Mouse (Mus musculus) liver, embryonic 11.5 days (tissue): Measurements from ENCODE around the gene St7l. TPM values are rescaled to one million over a fixed set of nuclear protein-coding genes. Genes with fewer than 3 reads are reported as not detected.

Experiments used
- ATAC-seq: fragments of 200-750 bp; cut with Nextera tagmentation; replicated peaks from 2 replicates; pipeline ENCODE4 v1.8.0; 2017; ENCODE audit warnings: moderate number of reproducible peaks, mild to moderate bottlenecking, moderate TSS enrichment, moderate library complexity; ENCODE audit not compliant: low FRiP score
- DNase-seq: peaks from one replicate; pipeline ENCODE4 v3.0.0-alpha.2; 2017; ENCODE audit warnings: low spot score
- H3K27ac ChIP-seq: fragments of 300-500 bp; sonication (generic); 2 replicates; pipeline ENCODE4 v1.5.1; 2014; ENCODE audit warnings: mild to moderate bottlenecking, low read depth, low read length, control low read depth
- H3K27me3 ChIP-seq: fragments of 300-500 bp; sonication (generic); replicated peaks from 2 replicates; pipeline ENCODE4 v1.6.1; 2014; ENCODE audit warnings: low read length, mixed read lengths; ENCODE audit not compliant: control insufficient read depth, insufficient read depth
- H3K36me3 ChIP-seq: fragments of 300-500 bp; sonication (generic); 2 replicates; pipeline ENCODE4 v1.6.1; 2014; ENCODE audit warnings: mild to moderate bottlenecking, low read length, moderate library complexity, mixed read lengths; ENCODE audit not compliant: control insufficient read depth, insufficient read depth
- H3K4me1 ChIP-seq: fragments of 300-500 bp; sonication (generic); replicated peaks from 2 replicates; pipeline ENCODE4 v1.6.1; 2014; ENCODE audit warnings: low read length, mixed read lengths; ENCODE audit not compliant: control insufficient read depth, insufficient read depth
- H3K4me2 ChIP-seq: fragments of 300-500 bp; sonication (generic); 2 replicates; pipeline ENCODE4 v1.6.1; 2014; ENCODE audit warnings: mild to moderate bottlenecking, control low read depth, moderate library complexity
- H3K4me3 ChIP-seq: fragments of 300-500 bp; sonication (generic); 2 replicates; pipeline ENCODE4 v1.5.1; 2014; ENCODE audit warnings: low read depth, low read length, control low read depth
- H3K9ac ChIP-seq: fragments of 300-500 bp; sonication (generic); 2 replicates; pipeline ENCODE4 v1.6.1; 2014; ENCODE audit warnings: low read depth, low read length, control low read depth
- H3K9me3 ChIP-seq: fragments of 300-500 bp; sonication (generic); 2 replicates; pipeline ENCODE4 v1.6.1; 2016; ENCODE audit warnings: low read length, inconsistent platforms, mixed read lengths; ENCODE audit not compliant: control insufficient read depth
- WGBS: fragments of 180-500 bp; shearing (Covaris S2); extraction: QIAGEN DNeasy Blood & Tissue Kit; methylation state at CpG from one replicate; pipeline ENCODE4 v1.1.7; 2014; 5-methylcytosine and 5-hydroxymethylcytosine counted together
- polyA plus RNA-seq: library from polyadenylated mRNA; unstranded; fragments of >200 nt; fragmentation: Nextera tagmentation; extraction: Ambion mirVana; gene quantifications from 2 replicates; pipeline ENCODE4 v1.2.1, GENCODE M21; 2014

Gene St7l
- polyA plus RNA-seq, 1 experiment from 2014 or later = 22.5 TPM

DNA sequence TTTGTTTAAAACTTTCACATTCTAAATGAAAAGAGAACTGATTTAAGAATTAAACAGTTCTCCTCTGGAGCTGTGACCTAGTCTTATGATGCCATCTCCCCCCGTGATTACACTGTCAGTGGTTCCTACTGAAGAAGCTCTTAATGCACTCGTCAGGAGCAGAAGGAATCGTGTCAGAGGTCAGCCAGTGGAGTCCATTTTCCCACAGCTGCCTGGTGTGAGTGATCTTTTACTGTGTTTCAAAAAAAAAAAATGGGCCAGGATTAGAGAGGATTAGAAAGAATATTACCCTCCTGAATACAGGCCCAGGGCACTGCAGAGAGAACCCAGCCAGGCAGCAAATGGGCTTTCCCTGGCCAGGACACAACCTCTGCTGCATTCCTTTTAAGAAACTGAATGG, 51.2 kb downstream of the St7l start:
- Histone ChIP-seq H3K4me3 (no peak overlapping the region), H3K4me2 (no peak overlapping the region), H3K27ac (no peak overlapping the region), H3K9me3 (no peaks in the 10 kb centered on the region), H3K9ac (no peak overlapping the region), H3K36me3 (no peaks in the 10 kb centered on the region; the same call in 1 of the 2 replicates), H3K4me1 (no peaks in the 10 kb centered on the region), H3K27me3 (no peaks in the 10 kb centered on the region)
- DNase-seq (no peak), ATAC-seq (no peak)
- 70% methylated on average over 3 of the region's 3 CpGs for WGBS

DNA sequence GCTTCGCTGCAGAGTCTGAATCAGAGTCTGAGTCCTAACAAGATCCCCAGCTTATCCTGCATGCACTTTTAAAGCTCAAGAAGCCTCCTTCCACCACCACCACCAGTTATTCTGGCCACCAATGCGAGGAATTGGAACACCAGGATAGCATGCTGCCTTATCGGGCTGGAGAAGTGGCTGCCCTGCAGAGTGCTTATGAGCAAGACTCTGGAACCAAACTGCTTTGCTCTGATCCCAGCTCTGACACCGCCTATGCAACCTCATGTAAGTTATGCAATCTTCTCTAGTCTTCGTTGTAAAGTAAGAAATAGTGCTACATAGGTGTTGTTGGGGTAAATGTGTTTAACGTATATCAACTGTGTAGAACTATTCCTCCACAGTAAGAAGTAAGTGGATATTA, 65.6 kb downstream of the St7l start:
- Histone ChIP-seq H3K36me3 (no peaks in the 10 kb centered on the region), H3K4me3 (no peak overlapping the region), H3K4me1 (no peaks in the 10 kb centered on the region), H3K9me3 (no peaks in the 10 kb centered on the region), H3K9ac (no peak overlapping the region), H3K4me2 (no peak overlapping the region), H3K27ac (no peak overlapping the region), H3K27me3 (no peaks in the 10 kb centered on the region)
- no peak for ATAC-seq
- WGBS = 92% methylated on average over 6 of the region's 6 CpGs
- DNase-seq = no peak

GRCm38 (mm10) chr3:104937728-104938305, 74.0 kb downstream of the St7l start:
- H3K27ac ChIP-seq = no peak overlapping the region
- 0 out of 2 replicates have a peak, but pooled peaks cover 2% of the 10 kb centered on the region for H3K36me3 ChIP-seq
- no peak overlapping the region for H3K4me3 ChIP-seq
- no peaks in the 10 kb centered on the region for H3K9me3 ChIP-seq
- no peaks in the 10 kb centered on the region; the same call in 1 of the 2 replicates for H3K4me1 ChIP-seq
- no peak for DNase-seq
- no peaks in the 10 kb centered on the region for H3K27me3 ChIP-seq
- ATAC-seq = no peak
- H3K4me2 ChIP-seq = no peak overlapping the region
- no peak overlapping the region for H3K9ac ChIP-seq
- 65% methylated on average over 2 of the region's 2 CpGs for WGBS

DNA sequence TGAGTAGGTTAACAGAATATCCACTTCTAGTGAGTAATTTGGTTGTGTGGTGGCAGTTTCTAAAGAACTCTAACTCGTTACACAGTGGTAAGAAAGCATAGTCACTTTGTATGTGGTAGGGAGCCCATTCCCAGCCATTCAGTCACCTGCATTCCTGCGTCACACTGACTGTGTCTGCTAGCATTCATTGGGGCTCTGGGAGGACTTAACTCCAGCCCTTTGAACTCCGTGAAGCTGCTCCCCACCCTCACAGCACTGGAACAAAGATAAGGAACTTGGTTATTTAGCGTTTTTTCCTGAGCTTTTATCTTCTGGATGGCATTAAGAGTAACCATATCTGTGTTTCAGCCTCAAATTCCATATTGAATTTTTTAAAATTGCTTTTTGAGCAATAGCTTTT, 74.5 kb downstream of the St7l start:
- Histone ChIP-seq H3K9ac (no peak overlapping the region), H3K27me3 (no peaks in the 10 kb centered on the region), H3K4me1 (peaks cover 3% of the 10 kb centered on the region), H3K4me2 (no peak overlapping the region), H3K9me3 (no peaks in the 10 kb centered on the region), H3K27ac (no peak overlapping the region), H3K4me3 (no peak overlapping the region), H3K36me3 (0 out of 2 replicates have a peak, but pooled peaks cover 2% of the 10 kb centered on the region)
- WGBS = 41% methylated on average over 4 of the region's 4 CpGs
- ATAC-seq = no peak
- DNase-seq = no peak

- no peak overlapping the region for H3K27ac ChIP-seq
- peaks cover 5% of the 10 kb centered on the region; the same call in 1 of the 2 replicates for H3K36me3 ChIP-seq
- 54% methylated on average over 6 of the region's 6 CpGs for WGBS
- DNase-seq (no peak), ATAC-seq (no peak)
- H3K9ac ChIP-seq = no peak overlapping the region
- no peak overlapping the region for H3K4me3 ChIP-seq
- H3K4me2 ChIP-seq = no peak overlapping the region
- peaks cover 3% of the 10 kb centered on the region for H3K4me1 ChIP-seq
- H3K9me3 ChIP-seq = no peaks in the 10 kb centered on the region
- H3K27me3 ChIP-seq = no peaks in the 10 kb centered on the region
These were observed 76.9 kb downstream of the St7l start for GRCm38 (mm10) chr3:104940691-104941090.

DNA sequence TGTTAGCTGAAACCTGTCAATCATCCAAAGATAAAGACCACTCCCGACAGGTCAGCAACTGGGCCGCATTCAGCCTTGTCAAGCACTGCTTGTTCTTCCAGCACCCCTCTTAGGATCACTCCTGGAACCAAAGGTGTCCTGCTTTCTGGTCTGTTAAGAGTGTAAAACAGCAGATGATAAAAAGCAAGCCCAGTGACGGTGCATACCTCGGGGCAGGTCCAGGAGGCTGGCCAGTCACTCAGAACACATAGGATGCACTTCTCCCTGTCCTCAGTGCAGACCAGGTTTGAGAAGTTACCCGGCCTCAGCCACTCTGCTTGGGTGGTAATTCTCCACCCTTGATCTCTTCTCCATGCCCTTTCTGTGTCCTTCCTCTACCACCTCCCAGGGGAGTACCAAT, 78.9 kb downstream of the St7l start:
- Histone ChIP-seq H3K9me3 (no peaks in the 10 kb centered on the region), H3K4me3 (no peak overlapping the region), H3K36me3 (peaks cover 5% of the 10 kb centered on the region; the same call in 1 of the 2 replicates), H3K27me3 (no peaks in the 10 kb centered on the region), H3K9ac (no peak overlapping the region), H3K27ac (no peak overlapping the region; the same call in 1 of the 2 replicates), H3K4me2 (no peak overlapping the region), H3K4me1 (peaks cover 3% of the 10 kb centered on the region)
- ATAC-seq (no peak), DNase-seq (no peak)
- WGBS = 63% methylated on average over 5 of the region's 5 CpGs

- H3K9me3 ChIP-seq = no peaks in the 10 kb centered on the region
- no peak overlapping the region for H3K4me2 ChIP-seq
- H3K27me3 ChIP-seq = no peaks in the 10 kb centered on the region
- 60% methylated on average over 8 of the region's 8 CpGs for WGBS
- H3K4me1 ChIP-seq = peaks cover 3% of the 10 kb centered on the region
- peaks cover 5% of the 10 kb centered on the region; the same call in 1 of the 2 replicates for H3K36me3 ChIP-seq
- H3K9ac ChIP-seq = no peak overlapping the region
- H3K27ac ChIP-seq = no peak overlapping the region
- no peak for DNase-seq
- no peak overlapping the region for H3K4me3 ChIP-seq
- ATAC-seq = no peak
These were observed 79.5 kb downstream of the St7l start for GRCm38 (mm10) chr3:104943333-104943732.

- H3K4me3 ChIP-seq = no peak overlapping the region
- no peak overlapping the region for H3K27ac ChIP-seq
- no peak overlapping the region for H3K9ac ChIP-seq
- no peaks in the 10 kb centered on the region for H3K9me3 ChIP-seq
- peaks cover 3% of the 10 kb centered on the region for H3K4me1 ChIP-seq
- H3K36me3 ChIP-seq = peaks cover 5% of the 10 kb centered on the region; the same call in 1 of the 2 replicates
- 65% methylated on average over 9 of the region's 9 CpGs for WGBS
- no peak overlapping the region for H3K4me2 ChIP-seq
- H3K27me3 ChIP-seq = no peaks in the 10 kb centered on the region
- DNase-seq (no peak), ATAC-seq (no peak)
These were observed 81.1 kb downstream of the St7l start for GRCm38 (mm10) chr3:104944894-104945293.

DNA sequence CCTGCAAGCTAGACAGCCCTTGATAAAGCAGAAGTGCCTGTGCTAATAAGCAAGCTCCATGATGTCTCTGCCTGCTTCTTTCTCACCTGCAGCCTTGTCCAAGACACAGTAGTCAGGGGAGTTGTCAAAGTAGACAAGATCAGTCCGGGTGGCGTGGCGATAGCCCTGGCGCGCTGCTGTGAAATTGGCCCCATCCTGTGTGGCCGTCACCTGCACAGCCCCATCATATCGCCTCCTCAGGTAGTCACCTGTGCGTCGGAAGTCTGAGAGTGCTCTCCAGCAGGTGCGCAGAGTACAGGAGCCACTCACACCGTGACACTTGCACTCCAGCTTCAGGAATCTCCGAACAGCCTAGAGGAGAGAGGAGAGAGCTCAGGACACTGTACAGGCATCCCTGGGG, 87.1 kb downstream of the St7l start:
- H3K27me3 ChIP-seq = no peaks in the 10 kb centered on the region
- H3K9ac ChIP-seq = no peak overlapping the region
- no peaks in the 10 kb centered on the region; the same call in 1 of the 2 replicates for H3K36me3 ChIP-seq
- no peaks in the 10 kb centered on the region for H3K9me3 ChIP-seq
- no peak for ATAC-seq
- H3K4me2 ChIP-seq = no peak overlapping the region
- no peaks in the 10 kb centered on the region for H3K4me1 ChIP-seq
- H3K27ac ChIP-seq = no peak overlapping the region
- DNase-seq = no peak
- no peak overlapping the region for H3K4me3 ChIP-seq
- WGBS = 92% methylated on average over 12 of the region's 12 CpGs
